Mouse (Mus musculus): ENCODE results near the gene Mndal.

GRCm38 (mm10) chr1:173977622-173978021, 35.3 kb upstream of the Mndal start:
- no peak for TF ChIP-seq CTCF (IDR thresholded peaks at IDR 0.05; ENCODE audit: borderline replicate concordance, control insufficient read depth, extremely low read depth, insufficient read depth, low read length, poor library complexity)
- TF ChIP-seq POLR2A (IDR thresholded peaks at IDR 0.05; ENCODE audit: control insufficient read depth, extremely low read depth, insufficient read depth, low read length, poor library complexity) = no peak
